Mouse (Mus musculus) midbrain, embryonic 15.5 days (tissue): Measurements from ENCODE around the gene Gm47189. TPM values are rescaled to one million over a fixed set of nuclear protein-coding genes. Genes with fewer than 3 reads are reported as not detected.
"Not testable (repeated sequence)": the region's sequence is repeated elsewhere in the genome, so short reads cannot be mapped to it uniquely, and the experiment has no call there.

Experiments used
- ATAC-seq: fragments of 200-750 bp; cut with Nextera tagmentation; replicated peaks from 2 replicates; pipeline ENCODE4 v1.8.0; 2017; ENCODE audit warnings: moderate TSS enrichment
- H3K27ac ChIP-seq: fragments of 300-500 bp; sonication (generic); 2 replicates; pipeline ENCODE4 v1.5.1; 2015; ENCODE audit warnings: mild to moderate bottlenecking, inconsistent platforms
- H3K27me3 ChIP-seq: fragments of 300-500 bp; sonication (generic); replicated peaks from 2 replicates; pipeline ENCODE4 v1.6.1; 2015; ENCODE audit warnings: inconsistent platforms
- H3K36me3 ChIP-seq: fragments of 300-500 bp; sonication (generic); replicated peaks from 2 replicates; pipeline ENCODE4 v1.6.1; 2015; ENCODE audit warnings: inconsistent platforms
- H3K4me1 ChIP-seq: fragments of 300-500 bp; sonication (generic); 2 replicates; pipeline ENCODE4 v1.6.1; 2015; ENCODE audit warnings: inconsistent platforms
- H3K4me2 ChIP-seq: fragments of 300-500 bp; sonication (generic); 2 replicates; pipeline ENCODE4 v1.6.1; 2015; ENCODE audit warnings: inconsistent platforms, mild to moderate bottlenecking, moderate library complexity
- H3K4me3 ChIP-seq: fragments of 300-500 bp; sonication (generic); 2 replicates; pipeline ENCODE4 v1.5.1; 2015; ENCODE audit warnings: mild to moderate bottlenecking, inconsistent platforms
- H3K9ac ChIP-seq: fragments of 300-500 bp; sonication (generic); 2 replicates; pipeline ENCODE4 v1.6.1; 2015; ENCODE audit warnings: mild to moderate bottlenecking, inconsistent platforms
- H3K9me3 ChIP-seq: fragments of 300-500 bp; sonication (generic); 2 replicates; pipeline ENCODE4 v1.6.1; 2016; ENCODE audit warnings: inconsistent platforms
- WGBS: fragments of 180-500 bp; shearing (Covaris S2); methylation state at CpG from one replicate; pipeline ENCODE4 v1.1.7; 2015; ENCODE audit warnings: mixed read lengths; 5-methylcytosine and 5-hydroxymethylcytosine counted together
- polyA plus RNA-seq: library from polyadenylated mRNA; unstranded; fragments of >200 nt; fragmentation: Nextera tagmentation; extraction: Ambion mirVana; gene quantifications from 2 replicates; pipeline ENCODE4 v1.2.1, GENCODE M21; 2015

Gm47189 gene
- polyA plus RNA-seq = not detected in 2 replicates

GRCm38 (mm10) chr14:41772341-41772740 is at the start of gene Gm47189:
TSS of gene Gm47189 (minus strand) at chr14:41772441.
- H3K4me2 ChIP-seq = not testable (repeated sequence)

GRCm38 (mm10) chr14:41755931-41756330 is 16.3 kb downstream of the Gm47189 start:
- WGBS = 96% methylated on average over 2 of the region's 3 CpGs
- H3K4me2 ChIP-seq, ATAC-seq: not testable (repeated sequence)

More at GRCm38 (mm10) chr14:41772341-41772740, at the start of gene Gm47189:
- H3K4me3 ChIP-seq, H3K27ac ChIP-seq, H3K4me1 ChIP-seq, H3K27me3 ChIP-seq, H3K36me3 ChIP-seq, ATAC-seq, H3K9me3 ChIP-seq, H3K9ac ChIP-seq: not testable (repeated sequence)

GRCm38 (mm10) chr14:41750514-41750913 is 21.7 kb downstream of the Gm47189 start, which contains the start of gene Gm7929:
TSS of gene Gm7929 (minus strand) at chr14:41750614.
- not testable (repeated sequence) for H3K4me2 ChIP-seq, H3K27me3 ChIP-seq, ATAC-seq, H3K27ac ChIP-seq, H3K36me3 ChIP-seq, H3K9me3 ChIP-seq, H3K4me1 ChIP-seq, H3K4me3 ChIP-seq, H3K9ac ChIP-seq
- 77% methylated on average over 1 of the region's 1 CpGs for WGBS

More at GRCm38 (mm10) chr14:41755931-41756330, 16.3 kb downstream of the Gm47189 start:
- H3K27me3 ChIP-seq, H3K27ac ChIP-seq, H3K36me3 ChIP-seq, H3K4me3 ChIP-seq, H3K4me1 ChIP-seq, H3K9me3 ChIP-seq, H3K9ac ChIP-seq: not testable (repeated sequence)

- H3K4me1 ChIP-seq, H3K9ac ChIP-seq, H3K4me2 ChIP-seq, ATAC-seq, H3K4me3 ChIP-seq, H3K36me3 ChIP-seq, H3K9me3 ChIP-seq, H3K27me3 ChIP-seq, H3K27ac ChIP-seq: not testable (repeated sequence)
- 78% methylated on average over 17 of the region's 17 CpGs for WGBS
Observed at GRCm38 (mm10) chr14:41723437-41723836, 48.8 kb downstream of the Gm47189 start.

- H3K4me2 ChIP-seq, ATAC-seq, H3K9ac ChIP-seq, H3K9me3 ChIP-seq, H3K36me3 ChIP-seq, H3K27ac ChIP-seq, H3K4me1 ChIP-seq, H3K27me3 ChIP-seq, H3K4me3 ChIP-seq: not testable (repeated sequence)
- 81% methylated on average over 1 of the region's 1 CpGs for WGBS
Observed at GRCm38 (mm10) chr14:41717180-41717579, 55.1 kb downstream of the Gm47189 start.

Other genes starting within 250 kb of the Gm47189 start
- not detected in 2 replicates for gene Gm7970, start 216.9 kb downstream of the Gm47189 start, polyA plus RNA-seq
- gene 1700049E17Rik2, start 199.2 kb downstream of the Gm47189 start, polyA plus RNA-seq = not detected in 2 replicates
- not detected in 2 replicates for gene Gm3072, start 147.8 kb downstream of the Gm47189 start, polyA plus RNA-seq
- not detected in 2 replicates for gene Gm3676, start 126.0 kb downstream of the Gm47189 start, polyA plus RNA-seq
- not detected in 2 replicates for gene Gm8068, start 70.6 kb downstream of the Gm47189 start, polyA plus RNA-seq
- not detected in 2 replicates for gene Gm7929, start 21.8 kb downstream of the Gm47189 start, polyA plus RNA-seq
- gene Gm7980, start 134.8 kb upstream of the Gm47189 start, polyA plus RNA-seq = not detected in 2 replicates
- not detected in 2 replicates for gene 1700049E17Rik1, start 152.5 kb upstream of the Gm47189 start, polyA plus RNA-seq
- gene 1700024B05Rik, start 171.6 kb upstream of the Gm47189 start, polyA plus RNA-seq = not detected in 2 replicates
- gene Gm6401, start 195.5 kb upstream of the Gm47189 start, polyA plus RNA-seq = not detected in 2 replicates
- not detected in 2 replicates for gene Gm3543, start 210.9 kb upstream of the Gm47189 start, polyA plus RNA-seq